Mouse (Mus musculus): ENCODE data around the gene Hexim1.

GRCm38 (mm10) chr11:103098531-103099190 lies 17.4 kb upstream of the Hexim1 start:
- TF ChIP-seq CTCF (IDR thresholded peaks at IDR 0.05; ENCODE audit: low read depth) (no peak), EP300 (IDR thresholded peaks at IDR 0.05; ENCODE audit: low read depth) (no peak)

Measured in liver, embryonic 14.5 days (tissue).